Mouse (Mus musculus) bone marrow, adult 2 months (tissue): Measurements from ENCODE around the gene Birc3. TPM values are rescaled to one million over a fixed set of nuclear protein-coding genes. Genes with fewer than 3 reads are reported as not detected.

Experiments
- H3K27ac ChIP-seq: fragments of 200-500 bp; 2 replicates; pipeline ENCODE4 v1.5.1; 2012; ENCODE audit warnings: low read depth, mild to moderate bottlenecking, control low read depth, inconsistent platforms, low read length; ENCODE audit not compliant: control insufficient read depth, poor library complexity, insufficient read depth
- H3K4me1 ChIP-seq: fragments of 200-500 bp; 2 replicates; pipeline ENCODE4 v1.6.1; 2011; ENCODE audit warnings: low read length; ENCODE audit not compliant: control insufficient read depth, insufficient read depth
- H3K4me3 ChIP-seq: fragments of 200-500 bp; replicated peaks from 2 replicates; pipeline ENCODE3; 2011; ENCODE audit warnings: mild to moderate bottlenecking, low read depth, low read length, control low read depth; ENCODE audit not compliant: control insufficient read depth
- CTCF ChIP-seq: fragments of 200-500 bp; IDR thresholded peaks from 2 replicates; pipeline ENCODE4 v1.5.1; 2011; ENCODE audit warnings: low read length, control low read depth; ENCODE audit not compliant: control insufficient read depth, insufficient read depth
- POLR2A ChIP-seq: fragments of 200-500 bp; IDR thresholded peaks from 2 replicates; pipeline ENCODE4 v1.6.1; 2011; ENCODE audit warnings: low read depth, mild to moderate bottlenecking, control low read depth, low read length, borderline replicate concordance; ENCODE audit not compliant: control insufficient read depth
- WGBS: fragments of 180-500 bp; shearing (Covaris S2); methylation state at CpG from one replicate; pipeline ENCODE4 v1.1.7; 2018; 5-methylcytosine and 5-hydroxymethylcytosine counted together
- polyA plus RNA-seq: library from polyadenylated mRNA; stranded (reverse); fragments of >200 nt; gene quantifications from 2 replicates; pipeline ENCODE4 v1.2.4, GENCODE M21; 2011; ENCODE audit warnings: low replicate concordance; ENCODE audit not compliant: missing spikeins, insufficient read depth, insufficient read length

The Birc3 gene
- polyA plus RNA-seq = 21.9 and 45.9 TPM in 2 replicates

GRCm38 (mm10) chr9:7872775-7873439 lies at the start of gene Birc3:
TSS of gene Birc3 (minus strand) at chr9:7873186.
- Histone ChIP-seq H3K4me1 (peaks cover 5% of the 10 kb centered on the region), H3K4me3 (peak within 1 kb of the TSS; percentile 83), H3K27ac (peak within 1 kb of the TSS; percentile 92)
- WGBS = under 1% methylated on average over 26 of the region's 26 CpGs
- peak; percentile 82; the same call in 1 of the 2 replicates for TF ChIP-seq POLR2A
- TF ChIP-seq CTCF = peak; percentile 7; the same call in 1 of the 2 replicates

DNA sequence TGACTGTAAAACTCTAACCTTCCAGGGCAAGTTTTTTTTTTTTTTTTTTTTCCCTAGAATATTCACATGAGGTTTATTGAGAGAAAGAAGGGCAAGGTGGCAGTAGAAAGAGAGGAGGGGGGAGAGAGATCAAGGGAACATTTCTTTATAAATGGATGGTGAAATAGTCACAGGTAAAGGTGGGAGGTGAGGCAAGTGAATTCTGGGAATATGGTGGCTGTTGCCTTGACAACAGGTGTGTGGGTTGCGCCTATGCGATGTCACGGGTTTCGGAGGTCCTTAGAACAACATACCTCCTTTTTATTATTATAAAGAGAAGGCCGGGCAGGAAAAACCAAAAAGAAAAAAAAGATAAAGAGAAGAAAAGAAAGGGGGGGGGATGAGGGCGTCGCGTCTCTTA lies 41.9 kb upstream of the Birc3 start:
- H3K4me3 ChIP-seq = no peak overlapping the region
- H3K27ac ChIP-seq = no peak overlapping the region
- TF ChIP-seq CTCF (no peak), POLR2A (no peak)
- no peaks in the 10 kb centered on the region; the same call in 1 of the 2 replicates for H3K4me1 ChIP-seq
- WGBS = 75% methylated on average over 8 of the region's 8 CpGs

- Histone ChIP-seq H3K4me1 (no peaks in the 10 kb centered on the region; the same call in 1 of the 2 replicates), H3K27ac (no peak overlapping the region), H3K4me3 (no peak overlapping the region)
- TF ChIP-seq POLR2A (no peak), CTCF (no peak)
- 7% methylated on average over 11 of the region's 11 CpGs for WGBS
Measured at GRCm38 (mm10) chr9:7914487-7914886, 41.5 kb upstream of the Birc3 start.

DNA sequence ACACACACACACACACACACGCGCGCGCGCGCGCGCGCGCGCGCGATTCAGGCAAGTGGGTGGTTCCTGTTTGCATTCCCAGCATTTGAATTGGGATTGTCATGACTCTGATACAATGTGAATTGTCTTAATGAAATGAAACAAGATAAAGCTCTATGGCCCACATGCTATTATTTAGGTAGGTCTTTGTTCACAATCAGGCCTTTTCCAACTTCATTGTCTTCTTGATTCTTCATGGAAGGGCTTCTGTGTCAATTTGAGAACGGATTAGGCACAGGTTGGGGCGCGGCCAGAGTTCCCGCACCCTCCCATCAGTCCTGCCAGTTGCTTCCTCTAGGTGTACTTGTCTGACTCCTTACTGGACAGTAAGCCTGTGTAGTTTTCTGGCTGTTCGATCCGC lies 41.0 kb upstream of the Birc3 start:
- no peak for TF ChIP-seq POLR2A
- no peak for TF ChIP-seq CTCF
- Histone ChIP-seq H3K27ac (no peak overlapping the region), H3K4me3 (no peak overlapping the region), H3K4me1 (no peaks in the 10 kb centered on the region; the same call in 1 of the 2 replicates)
- WGBS = 83% methylated on average over 19 of the region's 19 CpGs

- H3K27ac ChIP-seq = no peak overlapping the region
- no peak overlapping the region for H3K4me3 ChIP-seq
- WGBS = 79% methylated on average over 2 of the region's 2 CpGs
- TF ChIP-seq CTCF = no peak
- no peak for TF ChIP-seq POLR2A
- H3K4me1 ChIP-seq = no peaks in the 10 kb centered on the region
Measured at GRCm38 (mm10) chr9:7907351-7907985, 34.5 kb upstream of the Birc3 start.

- Histone ChIP-seq H3K4me1 (no peaks in the 10 kb centered on the region), H3K4me3 (no peak overlapping the region), H3K27ac (no peak overlapping the region)
- WGBS = 74% methylated on average over 1 of the region's 1 CpGs
- TF ChIP-seq CTCF = no peak
- no peak for TF ChIP-seq POLR2A
Measured at GRCm38 (mm10) chr9:7906564-7906963, 33.6 kb upstream of the Birc3 start.

DNA sequence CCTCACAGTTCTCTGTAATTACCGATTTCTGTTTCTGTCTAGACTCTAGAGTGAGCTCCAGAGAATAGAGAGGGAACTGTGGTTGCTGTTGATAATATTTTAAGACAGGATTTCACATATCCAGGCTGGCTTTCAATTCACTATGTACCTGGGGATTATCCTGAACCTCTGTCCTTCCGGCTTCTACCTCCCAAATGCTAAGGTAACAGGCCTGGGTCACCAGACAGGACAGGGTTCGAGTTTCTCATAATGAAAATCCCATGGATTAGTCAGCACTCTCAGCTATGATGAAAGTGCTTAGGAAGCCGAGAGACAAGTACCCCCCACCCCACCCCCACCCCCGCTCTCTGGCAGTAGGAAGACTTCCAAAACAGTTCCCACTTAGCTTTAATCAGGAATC lies 30.8 kb upstream of the Birc3 start:
- Histone ChIP-seq H3K27ac (no peak overlapping the region), H3K4me3 (no peak overlapping the region), H3K4me1 (no peaks in the 10 kb centered on the region)
- TF ChIP-seq CTCF = no peak
- TF ChIP-seq POLR2A = no peak
- WGBS = 77% methylated on average over 5 of the region's 5 CpGs

DNA sequence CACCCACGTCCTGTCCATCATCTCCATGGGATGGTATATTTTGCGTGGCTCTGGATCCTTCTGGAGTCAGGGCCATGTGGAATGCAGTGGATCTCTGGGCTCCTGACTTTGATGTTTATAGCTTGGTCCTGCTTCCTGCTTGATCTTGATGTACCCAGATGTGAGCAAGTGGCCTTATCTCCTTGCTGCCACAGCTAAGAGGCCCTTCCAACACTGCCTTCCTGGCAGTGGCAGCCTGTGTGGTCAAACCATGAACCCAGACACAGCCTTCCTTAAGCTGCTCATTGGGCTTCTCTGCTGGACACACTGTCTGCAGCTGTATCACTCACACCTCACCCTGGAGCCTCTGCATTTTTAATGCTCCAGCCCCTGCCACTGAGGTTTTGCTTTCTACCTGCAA lies 30.3 kb upstream of the Birc3 start:
- H3K4me1 ChIP-seq = no peaks in the 10 kb centered on the region
- H3K4me3 ChIP-seq = no peak overlapping the region
- WGBS = 93% methylated on average over 2 of the region's 2 CpGs
- TF ChIP-seq CTCF = no peak
- no peak for TF ChIP-seq POLR2A
- H3K27ac ChIP-seq = no peak overlapping the region
